Mouse (Mus musculus) spleen, postnatal 10 days (tissue): Measurements from ENCODE around the gene Ssna1.

Experiments used
- DNase-seq, 2 experiments: peaks; one replicate each; pipeline ENCODE4 v3.0.0; 2021 to 2022; ENCODE audit warnings: low spot score in 2 of 2

Gene Ssna1

DNA sequence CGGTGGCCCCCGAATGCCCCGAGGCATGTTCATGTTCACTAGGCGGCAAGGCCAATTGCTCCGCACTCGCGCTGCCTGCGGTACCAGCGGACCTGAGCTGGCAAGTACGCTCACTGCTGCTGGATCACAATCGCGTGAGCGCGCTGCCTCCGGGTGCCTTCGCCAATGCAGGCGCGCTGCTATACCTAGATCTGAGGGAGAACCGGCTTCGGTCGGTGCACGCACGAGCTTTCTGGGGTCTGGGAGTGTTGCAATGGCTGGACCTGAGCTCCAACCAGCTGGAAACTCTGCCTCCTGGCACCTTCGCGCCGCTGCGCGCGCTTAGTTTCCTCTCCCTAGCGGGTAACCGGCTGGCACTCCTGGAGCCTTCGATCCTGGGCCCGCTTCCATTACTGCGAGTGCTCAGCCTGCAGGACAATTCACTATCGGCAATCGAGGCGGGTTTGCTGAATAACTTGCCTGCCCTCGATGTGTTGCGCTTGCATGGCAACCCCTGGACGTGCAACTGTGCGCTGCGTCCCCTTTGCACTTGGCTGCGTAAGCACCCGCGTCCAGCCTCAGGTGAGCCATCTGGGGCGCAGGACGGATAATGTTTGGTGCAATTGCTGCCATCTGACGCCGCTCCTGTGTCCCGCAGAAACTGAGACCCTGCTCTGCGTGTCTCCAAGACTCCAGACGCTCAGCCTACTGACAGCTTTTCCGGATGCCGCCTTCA, 18.0 kb upstream of the Ssna1 start:
- peak; percentile 13 to 14 for DNase-seq

DNA sequence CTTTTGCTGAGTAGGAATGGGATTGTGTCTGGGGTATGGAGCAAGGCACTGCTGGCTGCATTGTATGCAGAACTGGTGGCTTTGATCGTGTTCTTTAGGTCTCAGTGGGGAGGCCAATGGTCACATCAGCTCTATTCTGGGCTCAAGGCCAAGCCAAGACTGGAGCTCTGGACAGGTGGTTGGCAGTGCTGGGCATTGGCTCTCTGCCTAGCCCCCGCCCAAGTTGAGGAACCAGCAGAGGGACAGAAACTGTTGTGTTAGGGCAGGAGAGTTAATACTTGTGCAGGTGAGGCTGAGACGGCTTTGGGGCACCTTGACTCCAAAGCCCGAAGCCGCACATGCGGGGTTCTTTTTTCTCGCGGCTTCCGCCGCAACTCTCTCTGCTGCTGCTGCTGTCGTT, 17.4 kb upstream of the Ssna1 start, which contains the start of gene Lrrc26:
Gene Lrrc26 (plus strand): TSS at position 265 of the 400 bp plus-strand sequence.
- no peak for DNase-seq

GRCm38 (mm10) chr2:25288734-25289345, 16.6 kb upstream of the Ssna1 start:
- peak in 1 of 2 experiments; percentile 9 for DNase-seq

GRCm38 (mm10) chr2:25287927-25288649, 15.8 kb upstream of the Ssna1 start, which contains the start of gene Tmem210:
TSS of gene Tmem210 (plus strand) at chr2:25288145.
- peak in 1 of 2 experiments; percentile 11 for DNase-seq

GRCm38 (mm10) chr2:25286837-25287636, 14.8 kb upstream of the Ssna1 start:
- DNase-seq = peak; percentile 5 to 19

GRCm38 (mm10) chr2:25286314-25286713, 14.1 kb upstream of the Ssna1 start:
- DNase-seq = peak in 1 of 2 experiments; percentile 14

- DNase-seq = no peak
Observed at GRCm38 (mm10) chr2:25285551-25285950, 13.3 kb upstream of the Ssna1 start.

DNA sequence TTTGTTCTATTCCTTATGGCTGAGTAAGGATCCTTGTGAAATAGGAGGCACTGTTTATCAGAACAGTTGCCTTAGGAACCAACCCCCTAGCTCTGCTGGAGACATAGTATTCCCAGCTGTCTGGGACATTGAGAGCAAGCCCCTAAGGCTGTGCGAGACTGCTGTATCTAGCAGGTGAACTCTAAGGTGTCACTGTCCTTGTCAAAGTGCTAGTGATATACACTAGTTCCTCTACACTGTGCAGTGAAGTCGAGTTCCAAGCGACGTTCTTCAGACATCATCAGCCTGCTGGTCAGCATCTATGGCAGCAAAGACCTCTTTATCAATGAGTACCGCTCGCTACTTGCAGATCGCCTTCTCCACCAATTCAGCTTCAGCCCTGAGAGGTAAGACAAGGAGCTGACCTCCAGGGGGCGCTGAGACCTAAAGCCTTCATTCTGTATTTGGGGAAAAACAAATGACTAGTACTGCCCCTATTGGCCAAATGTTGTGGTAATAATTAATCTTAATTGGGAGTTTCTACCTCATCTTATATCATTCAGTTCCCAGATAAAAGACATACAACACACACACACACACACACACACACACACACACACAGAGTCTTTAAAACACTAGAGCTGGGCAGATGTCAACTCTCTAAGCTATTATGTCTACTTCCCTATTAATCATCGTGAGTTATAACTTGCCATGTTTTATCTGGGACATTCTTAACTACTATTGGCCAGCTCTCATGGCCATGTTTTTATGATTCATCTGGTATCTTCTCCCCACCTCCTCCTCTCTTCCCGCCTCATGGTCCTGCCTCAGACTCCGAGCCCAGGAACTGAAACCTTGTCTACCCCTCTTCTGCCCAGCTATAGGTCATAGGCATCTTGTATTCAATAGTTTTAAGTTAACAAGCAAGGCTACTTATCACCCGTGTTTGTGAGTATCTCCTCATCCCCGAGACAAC, 7.0 kb upstream of the Ssna1 start:
- DNase-seq = peak; percentile 68 to 91

DNA sequence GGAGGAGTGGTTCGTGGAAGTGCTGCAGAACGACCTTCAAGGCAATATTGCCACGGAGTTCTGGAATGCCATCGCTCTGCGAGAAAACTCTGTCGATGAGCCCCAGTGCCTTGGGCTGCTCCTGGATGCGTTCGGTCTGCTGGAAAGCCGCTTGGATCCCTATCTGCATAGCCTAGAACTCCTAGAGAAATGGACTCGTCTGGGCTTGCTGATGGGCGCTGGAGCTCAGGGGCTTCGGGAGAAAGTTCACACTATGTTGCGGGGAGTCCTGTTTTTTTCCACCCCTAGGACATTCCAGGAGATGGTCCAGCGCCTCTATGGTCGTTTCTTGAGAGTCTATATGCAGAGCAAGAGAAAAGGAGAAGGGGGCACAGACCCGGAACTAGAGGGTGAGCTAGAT, 772 bp upstream of the Ssna1 start:
- no peak for DNase-seq

- DNase-seq = no peak
Observed at GRCm38 (mm10) chr2:25272515-25272914, 277 bp upstream of the Ssna1 start.

GRCm38 (mm10) chr2:25267746-25268309, 4.4 kb downstream of the Ssna1 start:
- no peak for DNase-seq

- no peak for DNase-seq
Observed at GRCm38 (mm10) chr2:25267241-25267640, 5.0 kb downstream of the Ssna1 start.

DNA sequence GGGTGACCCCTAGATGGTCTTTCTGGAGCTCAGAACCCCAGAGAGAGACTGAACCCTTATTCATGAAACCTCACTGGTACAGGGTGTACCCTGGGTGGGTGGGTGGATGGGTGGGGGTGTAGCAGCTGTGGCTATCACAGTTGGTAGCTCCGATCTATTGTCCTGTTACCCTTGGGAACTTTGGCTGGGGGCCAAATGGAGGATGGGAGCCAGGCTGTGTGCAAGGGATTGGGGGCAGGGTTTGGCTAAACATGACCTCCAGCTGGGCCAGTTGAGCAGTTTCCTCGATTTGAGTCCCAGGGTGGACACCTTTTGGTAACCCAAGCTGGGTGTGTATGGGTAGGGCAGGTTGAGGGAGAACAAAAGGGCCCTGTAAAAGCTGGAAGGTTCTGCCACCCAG, 5.5 kb downstream of the Ssna1 start:
- no peak for DNase-seq

- peak in 1 of 2 experiments; percentile 35 for DNase-seq
Observed at GRCm38 (mm10) chr2:25265897-25266656, 6.2 kb downstream of the Ssna1 start.

- DNase-seq = no peak
Observed at GRCm38 (mm10) chr2:25264851-25265250, 7.4 kb downstream of the Ssna1 start.

DNA sequence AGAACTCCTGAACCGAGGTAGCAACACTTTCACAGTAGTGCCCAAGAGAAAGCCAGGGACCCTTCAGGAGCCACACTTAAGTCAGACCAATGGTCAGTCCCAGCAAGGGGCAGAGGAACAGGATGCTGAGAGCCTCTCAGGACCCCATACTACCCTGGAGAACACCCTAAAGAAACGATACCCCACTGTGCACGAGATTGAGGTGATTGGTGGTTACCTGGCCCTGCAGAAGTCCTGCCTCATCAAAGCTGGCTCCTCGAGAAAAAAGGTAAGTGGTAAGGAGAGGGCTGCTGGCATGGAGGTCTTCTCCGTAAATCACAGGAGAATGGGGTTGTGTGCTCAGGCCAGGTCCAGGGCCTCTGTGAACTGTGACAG, 8.0 kb downstream of the Ssna1 start:
- DNase-seq = no peak

DNA sequence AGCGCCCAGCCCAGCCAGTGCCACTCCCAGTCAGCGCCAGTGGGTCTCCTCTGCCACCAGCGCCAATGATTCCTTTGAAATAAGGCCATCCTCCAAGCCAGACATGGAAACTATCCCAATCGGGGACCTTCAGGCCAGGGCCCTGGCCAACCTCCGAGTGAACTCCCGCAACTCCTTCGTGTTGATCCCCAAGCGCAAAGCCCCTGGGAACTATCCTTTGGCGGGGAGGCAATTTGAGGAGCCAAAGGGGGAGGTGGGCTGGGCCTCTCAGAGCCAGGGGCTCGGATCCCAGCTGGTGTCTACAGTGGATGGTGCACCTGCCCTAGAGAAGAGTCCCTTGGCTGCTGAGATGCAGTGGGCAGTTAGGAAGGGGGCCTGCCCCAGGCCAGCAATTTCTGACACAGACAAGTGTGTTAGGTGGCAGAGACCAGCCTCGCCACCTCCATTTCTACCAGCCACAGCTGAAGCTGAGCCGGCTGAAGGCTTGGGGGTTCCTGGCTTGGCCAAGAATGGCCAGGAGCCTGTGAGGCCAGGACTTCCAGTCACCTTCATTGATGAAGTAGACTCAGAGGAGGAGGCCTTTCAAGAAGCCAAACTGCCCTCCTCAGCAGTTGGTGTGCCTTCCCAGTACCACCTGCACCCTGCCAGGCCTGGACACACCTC, 8.5 kb downstream of the Ssna1 start:
- DNase-seq = no peak

GRCm38 (mm10) chr2:25262795-25263622, 9.2 kb downstream of the Ssna1 start:
- peak; percentile 56 to 65 for DNase-seq
